ENCODE assay signal across 11 mouse cellular contexts in the genomic region with DNA sequence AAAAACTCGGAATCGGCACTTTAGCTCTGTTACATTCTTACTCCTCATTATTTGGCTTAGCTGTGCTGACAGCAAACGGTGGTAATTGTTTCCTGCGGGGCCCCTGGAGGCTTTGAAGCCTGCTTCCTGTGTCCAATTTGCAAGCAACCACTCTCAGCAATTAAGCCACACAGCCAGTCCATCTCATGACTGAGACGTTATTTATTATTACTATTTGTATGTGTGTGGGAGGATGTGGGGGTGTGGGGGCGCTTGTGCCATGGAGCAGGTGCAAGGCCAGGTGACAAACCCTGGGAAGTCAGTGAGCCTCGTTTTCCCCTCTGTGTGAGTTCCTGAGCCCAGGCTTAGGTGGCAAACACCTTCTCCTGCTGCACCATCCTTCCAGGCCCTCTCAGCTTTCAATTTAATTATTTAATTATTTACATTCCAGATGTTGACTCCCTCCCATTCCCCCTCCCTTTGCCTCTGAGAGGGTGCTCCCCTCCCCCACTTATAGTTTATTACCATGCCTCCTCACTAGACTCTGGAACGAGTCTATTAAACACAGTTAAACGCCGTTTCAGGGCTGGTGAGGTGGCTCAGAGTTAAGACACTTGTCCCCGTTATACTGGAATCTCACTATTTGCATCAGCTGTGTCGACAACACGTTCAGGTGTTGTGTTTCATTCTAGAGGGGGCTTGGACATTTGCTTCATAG. TPM values are rescaled to one million over a fixed set of nuclear protein-coding genes. Genes with fewer than 3 reads are reported as not detected.
DNase-seq lines count a peak whose midpoint lies in the region; ATAC-seq lines count a peak whose summit lies in the region.
"Had no signal": no experiment of that assay in that cellular context is flagged by ENCODE, and none has a peak within 500 bp of the region (broad histone marks: within the 10 kb centered on the region; RNA-seq: fewer than 3 reads in every experiment).

No protein-coding gene starts in this region.

- H3K4me2 ChIP-seq in liver, embryonic 13.5 days, result no peak overlapping the region
- H3K4me2 ChIP-seq in liver, embryonic 11.5 days, result no peak overlapping the region
- H3K4me2 ChIP-seq in embryonic facial prominence, embryonic 14.5 days (ENCODE audit: low read depth, low read length), result 0 out of 2 replicates have a peak overlapping the region, but pooled peaks have one; percentile 18
- H3K4me2 ChIP-seq in neural tube, embryonic 13.5 days, result peak overlapping the region; percentile 25
- H3K4me2 ChIP-seq: limb, embryonic 15.5 days had no signal

- no peak overlapping the region for H3K4me3 ChIP-seq in liver, embryonic 13.5 days (replicated peaks)
- H3K4me3 ChIP-seq in liver, embryonic 11.5 days (ENCODE audit: low read depth, low read length), result no peak overlapping the region
- no peak overlapping the region for H3K4me3 ChIP-seq in embryonic facial prominence, embryonic 14.5 days (ENCODE audit: low read depth, low read length)
- H3K4me3 ChIP-seq in neural tube, embryonic 13.5 days, result no peak overlapping the region
- H3K4me3 ChIP-seq: heart, adult 2 months; limb, embryonic 15.5 days; myocyte had no signal

- H3K27ac ChIP-seq in liver, embryonic 13.5 days, result peak overlapping the region; percentile 39
- no peak overlapping the region for H3K27ac ChIP-seq in liver, embryonic 11.5 days (ENCODE audit: low read depth, low read length)
- no peak overlapping the region for H3K27ac ChIP-seq in embryonic facial prominence, embryonic 14.5 days (replicated peaks; ENCODE audit: low read depth, low read length)
- peak overlapping the region; percentile 64 for H3K27ac ChIP-seq in neural tube, embryonic 13.5 days (replicated peaks)
- H3K27ac ChIP-seq: heart, adult 2 months; limb, embryonic 15.5 days had no signal

- H3K4me1 ChIP-seq in liver, embryonic 13.5 days (replicated peaks), result peaks cover 83% of the 10 kb centered on the region
- H3K4me1 ChIP-seq in liver, embryonic 11.5 days (replicated peaks; ENCODE audit: control insufficient read depth, insufficient read depth, low read length), result peaks cover 44% of the 10 kb centered on the region
- H3K4me1 ChIP-seq in embryonic facial prominence, embryonic 14.5 days (ENCODE audit: control insufficient read depth, insufficient read depth, low read length), result peaks cover 5% of the 10 kb centered on the region; the same call in 1 of the 2 replicates
- H3K4me1 ChIP-seq in neural tube, embryonic 13.5 days (replicated peaks), result peaks cover 22% of the 10 kb centered on the region

- no peak overlapping the region for H3K9ac ChIP-seq in liver, embryonic 13.5 days
- H3K9ac ChIP-seq in liver, embryonic 11.5 days (ENCODE audit: low read depth, low read length), result no peak overlapping the region
- no peak overlapping the region for H3K9ac ChIP-seq in embryonic facial prominence, embryonic 14.5 days (ENCODE audit: low read depth, low read length)
- H3K9ac ChIP-seq in neural tube, embryonic 13.5 days, result no peak overlapping the region
- H3K9ac ChIP-seq: limb, embryonic 15.5 days had no signal

- H3K27me3 ChIP-seq in liver, embryonic 13.5 days, result no peaks in the 10 kb centered on the region
- H3K27me3 ChIP-seq in liver, embryonic 11.5 days (replicated peaks; ENCODE audit: control insufficient read depth, insufficient read depth, low read length), result no peaks in the 10 kb centered on the region
- H3K27me3 ChIP-seq in embryonic facial prominence, embryonic 14.5 days (replicated peaks; ENCODE audit: control insufficient read depth, insufficient read depth, low read length), result no peaks in the 10 kb centered on the region
- no peaks in the 10 kb centered on the region for H3K27me3 ChIP-seq in neural tube, embryonic 13.5 days
- H3K27me3 ChIP-seq: limb, embryonic 15.5 days had no signal

- ATAC-seq in liver, embryonic 13.5 days (ENCODE audit: low read depth), result no peak
- ATAC-seq in liver, embryonic 11.5 days (replicated peaks; ENCODE audit: low FRiP score), result no peak
- no peak; the same call in 1 of the 2 replicates for ATAC-seq in embryonic facial prominence, embryonic 14.5 days (ENCODE audit: low read depth)
- ATAC-seq in neural tube, embryonic 13.5 days (ENCODE audit: low read depth), result peak; percentile 61

- 44% methylated on average over 13 of the region's 13 CpGs for WGBS in liver, embryonic 13.5 days (ENCODE audit: insufficient replicate concordance)
- WGBS in liver, embryonic 11.5 days, result 36% methylated on average over 13 of the region's 13 CpGs
- 30% methylated on average over 13 of the region's 13 CpGs for WGBS in embryonic facial prominence, embryonic 14.5 days
- WGBS in neural tube, embryonic 13.5 days, result 18% methylated on average over 13 of the region's 13 CpGs

- H3K36me3 ChIP-seq in liver, embryonic 13.5 days, result peaks cover 14% of the 10 kb centered on the region
- H3K36me3 ChIP-seq in liver, embryonic 11.5 days (ENCODE audit: control insufficient read depth, insufficient read depth, low read length), result no peaks in the 10 kb centered on the region
- H3K36me3 ChIP-seq in embryonic facial prominence, embryonic 14.5 days (ENCODE audit: control insufficient read depth, insufficient read depth, low read length), result no peaks in the 10 kb centered on the region
- no peaks in the 10 kb centered on the region for H3K36me3 ChIP-seq in neural tube, embryonic 13.5 days
- H3K36me3 ChIP-seq: limb, embryonic 15.5 days had no signal

- no peak for DNase-seq in liver, embryonic 13.5 days
- DNase-seq in liver, embryonic 11.5 days (ENCODE audit: low spot score), result no peak
- DNase-seq in Muller cell, postnatal 12 days (ENCODE audit: inconsistent ontology term), result peak; percentile 66
- peak; percentile 40 for DNase-seq in embryonic facial prominence, embryonic 14.5 days (ENCODE audit: low spot score)
- DNase-seq in heart, adult 9 months (ENCODE audit: low spot score in 2 of 2), result no peak
- no peak for DNase-seq in adrenal gland, adult 18-20 months (ENCODE audit: low spot score in 2 of 2)
- DNase-seq: heart, adult 2 months; kidney, adult 2 months had no signal

- H3K9me3 ChIP-seq in liver, embryonic 13.5 days (replicated peaks), result no peaks in the 10 kb centered on the region
- H3K9me3 ChIP-seq in liver, embryonic 11.5 days (ENCODE audit: control insufficient read depth, low read length), result no peaks in the 10 kb centered on the region
- H3K9me3 ChIP-seq in embryonic facial prominence, embryonic 14.5 days (ENCODE audit: control insufficient read depth, low read length), result no peaks in the 10 kb centered on the region
- H3K9me3 ChIP-seq in neural tube, embryonic 13.5 days, result no peaks in the 10 kb centered on the region
- H3K9me3 ChIP-seq: limb, embryonic 15.5 days had no signal

RNA-seq across cellular contexts. Expression of a gene that starts 18.4 kb away (rescaled TPM):
- 15.2 and 18.4 TPM in 2 replicates for polyA plus RNA-seq in liver, embryonic 13.5 days (2015; fragmentation: Nextera tagmentation; extraction: Ambion mirVana)
- 18.7 and 21.8 TPM in 2 replicates for polyA plus RNA-seq in liver, embryonic 11.5 days (2014; fragmentation: Nextera tagmentation; extraction: Ambion mirVana)
- polyA plus RNA-seq in embryonic facial prominence, embryonic 14.5 days (2014; fragmentation: Nextera tagmentation; extraction: Ambion mirVana), result 6.8 and 7.1 TPM in 2 replicates
- 7.7 and 11.4 TPM in 2 replicates for polyA plus RNA-seq in neural tube, embryonic 13.5 days (2015; fragmentation: Nextera tagmentation; extraction: Ambion mirVana)
- total RNA-seq in adrenal gland, adult 18-20 months (2021), result 100 to 1,000 TPM in 1 of 2 experiments, 10 to 100 TPM in 1; 97.8 to 174 TPM

RNA-seq across cellular contexts. Expression of a gene that starts 32.8 kb away (rescaled TPM):
- polyA plus RNA-seq in liver, embryonic 13.5 days (2015; fragmentation: Nextera tagmentation; extraction: Ambion mirVana), result 39.3 and 47.0 TPM in 2 replicates
- 77.2 and 84.4 TPM in 2 replicates for polyA plus RNA-seq in liver, embryonic 11.5 days (2014; fragmentation: Nextera tagmentation; extraction: Ambion mirVana)
- 23.3 and 23.8 TPM in 2 replicates for polyA plus RNA-seq in embryonic facial prominence, embryonic 14.5 days (2014; fragmentation: Nextera tagmentation; extraction: Ambion mirVana)
- polyA plus RNA-seq in neural tube, embryonic 13.5 days (2015; fragmentation: Nextera tagmentation; extraction: Ambion mirVana), result 3.9 and 4.8 TPM in 2 replicates
- 1 to 10 TPM; 3.4 to 3.7 TPM for total RNA-seq in adrenal gland, adult 18-20 months (2021)

Comparison
In these comparisons a context has a peak if more than half of its experiments do, and no peak if none do; other contexts are left out.
1. H3K27ac ChIP-seq: peak in liver, embryonic 13.5 days (single experiment) and neural tube, embryonic 13.5 days (single experiment); none in liver, embryonic 11.5 days (single experiment) and embryonic facial prominence, embryonic 14.5 days (single experiment).
2. DNase-seq: peak in Muller cell, postnatal 12 days (single experiment) and embryonic facial prominence, embryonic 14.5 days (single experiment); none in liver, embryonic 13.5 days (single experiment), liver, embryonic 11.5 days (single experiment), heart, adult 9 months (0 of 2) and adrenal gland, adult 18-20 months (0 of 2).
3. H3K4me2 ChIP-seq: peak in embryonic facial prominence, embryonic 14.5 days (single experiment) and neural tube, embryonic 13.5 days (single experiment); none in liver, embryonic 13.5 days (single experiment) and liver, embryonic 11.5 days (single experiment).